Mouse (Mus musculus): ENCODE results near the gene Rpl19.

Gene Rpl19

DNA sequence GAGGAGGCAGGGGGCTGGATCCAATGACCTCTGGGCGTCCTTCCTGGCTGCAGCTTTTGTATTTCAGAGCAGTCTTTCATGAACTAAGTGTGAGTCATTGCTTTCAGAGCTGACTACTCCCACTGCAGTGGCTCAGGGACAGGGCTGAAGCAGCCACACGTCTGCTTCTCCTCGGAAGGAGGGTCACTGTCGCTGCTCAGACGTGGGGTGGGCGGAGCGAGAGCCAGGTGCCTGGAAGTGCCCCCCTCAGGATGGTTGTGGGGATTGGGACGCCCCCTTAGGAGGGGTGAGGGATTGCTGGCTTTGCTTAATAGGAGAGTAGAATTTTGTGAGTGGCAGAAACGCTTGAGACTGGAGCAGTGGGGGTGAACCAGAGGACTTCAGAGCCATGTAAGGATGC is 31.0 kb downstream of the Rpl19 start:
- peak; percentile 23 for DNase-seq

DNA sequence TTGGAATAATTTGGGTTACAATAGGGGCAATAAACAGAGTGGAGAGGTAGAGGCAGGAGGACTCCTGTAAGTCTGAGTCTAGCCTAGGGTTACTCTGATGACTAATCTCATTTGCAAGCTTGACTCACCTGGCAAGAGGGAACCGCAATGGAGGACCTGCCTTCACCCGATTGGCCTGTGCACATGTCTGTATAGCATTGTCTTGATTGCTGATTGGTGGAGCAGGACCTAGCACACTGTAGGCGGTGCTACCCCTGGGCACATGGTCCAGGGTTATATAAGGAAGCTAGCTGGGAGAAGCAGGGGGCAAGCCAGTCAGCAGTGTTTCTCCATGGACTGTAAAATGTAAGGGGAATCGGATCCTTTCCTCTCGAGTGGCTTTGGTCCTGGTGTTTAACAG is 31.5 kb downstream of the Rpl19 start:
- DNase-seq: peak; percentile 39

DNA sequence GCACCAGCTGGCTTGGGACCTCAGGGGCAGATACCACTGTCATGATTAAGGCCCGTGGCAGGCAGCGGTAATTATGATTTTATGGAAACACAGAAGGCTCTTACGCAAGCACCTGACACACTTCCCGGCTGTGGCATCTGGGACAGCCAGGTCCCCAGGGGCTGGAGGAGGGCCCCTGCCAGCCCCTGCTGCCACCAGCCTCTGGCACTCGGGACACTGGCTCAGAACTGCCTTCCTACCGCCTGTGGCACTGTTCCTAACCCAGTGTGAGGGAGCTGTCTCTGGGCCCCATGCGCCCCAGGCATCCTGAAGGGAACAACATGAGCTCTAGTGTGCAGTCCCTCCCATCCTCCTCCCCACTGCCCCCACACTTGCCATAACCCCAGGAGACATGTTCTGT is 33.2 kb downstream of the Rpl19 start:
- DNase-seq: no peak

DNA sequence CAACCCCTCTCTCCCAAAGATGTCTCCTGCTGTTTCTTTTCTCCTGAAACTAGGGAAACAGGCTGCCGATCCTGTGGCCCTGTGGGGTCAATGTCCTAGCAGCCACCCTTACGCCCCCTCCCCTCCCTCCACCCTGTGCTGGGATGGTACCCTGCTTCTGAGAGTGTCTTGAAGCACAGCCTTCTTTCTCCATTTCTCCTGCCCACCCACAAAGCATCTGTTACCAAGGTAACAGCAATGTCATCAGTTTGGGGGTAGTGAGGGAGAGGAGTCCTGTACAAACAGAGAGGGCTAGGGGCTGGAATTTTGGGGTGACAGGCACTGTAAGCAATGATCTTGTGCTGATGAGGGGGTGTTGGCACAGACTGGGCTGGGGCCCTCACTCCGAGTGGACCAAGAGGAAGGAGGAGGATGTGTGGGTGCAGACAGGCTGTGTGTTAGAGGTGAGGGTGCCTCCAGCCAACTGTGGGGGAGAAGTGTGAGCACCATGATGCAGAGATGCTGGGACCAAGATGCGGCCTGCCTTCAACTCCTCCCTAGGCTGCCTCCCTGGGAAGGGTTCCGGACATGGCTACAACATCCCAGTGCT is 33.7 kb downstream of the Rpl19 start:
- no peak for DNase-seq

DNA sequence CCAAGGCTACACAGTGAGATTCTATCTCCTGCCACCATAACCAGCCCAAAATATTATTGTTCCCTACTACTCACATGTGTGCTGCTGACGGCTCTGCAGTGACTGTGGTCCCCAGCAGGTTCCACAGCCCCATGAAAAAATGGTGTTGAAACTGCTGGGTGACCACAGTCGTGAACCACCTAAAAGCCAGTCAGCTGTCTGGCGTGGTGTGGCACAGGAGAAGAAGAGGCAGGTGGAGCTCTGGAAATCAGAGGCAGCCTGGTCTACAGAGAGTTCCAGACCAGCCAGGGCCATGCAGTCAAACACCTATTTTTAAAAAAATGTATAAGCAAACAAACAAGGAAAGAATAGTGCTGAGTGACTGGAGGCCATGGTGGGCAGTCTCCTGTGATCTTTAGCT is 34.9 kb downstream of the Rpl19 start:
- DNase-seq: no peak

DNA sequence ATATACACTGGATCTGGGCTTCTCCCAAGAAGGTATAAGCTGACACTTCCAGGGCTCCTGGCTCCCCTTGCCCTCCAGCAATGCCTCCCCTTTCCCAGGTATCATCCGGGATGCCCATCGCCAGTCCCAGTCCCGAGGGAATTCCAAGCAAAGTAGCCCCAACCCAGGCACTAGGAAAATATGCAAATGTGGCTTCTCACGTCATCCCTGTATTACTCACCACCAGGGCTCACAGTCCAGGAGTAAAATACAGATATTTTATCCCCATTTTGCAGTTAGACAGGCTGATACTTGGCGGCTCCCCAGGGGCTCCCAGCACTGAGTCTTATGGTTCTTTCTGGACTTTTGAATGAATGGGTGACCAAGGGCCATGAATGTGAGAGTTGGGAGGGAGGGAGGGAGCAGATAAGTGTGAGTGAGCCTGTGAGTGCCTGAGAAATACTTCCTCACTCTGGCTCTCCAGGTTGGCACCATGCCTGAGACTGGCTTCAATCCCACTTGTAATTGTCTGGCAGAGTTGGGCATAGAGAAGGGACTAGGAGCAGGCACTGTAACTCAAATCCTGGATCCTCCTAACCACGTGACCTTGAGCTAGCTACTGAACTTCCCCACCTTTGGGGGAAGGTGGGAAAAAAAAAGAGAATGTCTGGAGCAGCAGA is 35.5 kb downstream of the Rpl19 start:
- DNase-seq: no peak

DNA sequence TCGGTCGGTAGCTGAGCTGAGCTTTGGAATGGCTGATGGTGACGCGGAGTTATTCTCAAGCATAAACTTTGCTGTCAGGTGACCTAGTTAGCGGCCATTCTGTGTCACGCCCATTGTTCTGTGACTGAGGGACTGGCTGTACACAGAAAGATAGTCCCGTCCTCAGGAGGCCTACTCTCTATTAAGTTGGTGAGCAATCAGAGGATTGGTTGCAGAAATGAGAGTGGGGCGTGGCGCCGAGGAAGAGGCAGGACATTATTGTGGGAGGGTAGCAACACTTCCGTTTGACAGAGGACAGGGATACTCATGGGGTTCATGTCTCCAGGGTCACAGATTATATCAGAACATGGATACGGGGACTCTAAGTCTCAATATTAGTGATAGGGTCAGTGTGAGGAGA is 39.7 kb downstream of the Rpl19 start:
- DNase-seq: no peak

DNA sequence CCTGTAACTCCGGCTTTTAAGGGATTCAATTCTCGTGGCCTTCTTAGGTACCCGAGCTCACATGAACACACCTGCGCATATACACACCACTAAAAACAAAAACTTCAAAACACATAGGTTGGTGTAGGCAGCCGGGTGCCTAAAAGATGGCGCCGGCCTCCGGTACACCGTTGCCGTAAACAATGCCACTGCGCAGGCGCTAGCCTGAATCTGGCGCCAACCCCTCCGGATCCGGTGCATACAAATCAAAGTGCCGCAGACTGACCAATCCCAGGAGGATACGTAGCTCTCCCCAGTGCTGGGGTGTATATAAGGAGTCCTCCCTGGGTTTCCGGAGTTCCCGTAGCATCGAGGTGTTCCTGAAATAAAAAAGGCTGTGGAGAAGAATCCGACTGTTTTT is 40.7 kb downstream of the Rpl19 start:
- DNase-seq: no peak

DNA sequence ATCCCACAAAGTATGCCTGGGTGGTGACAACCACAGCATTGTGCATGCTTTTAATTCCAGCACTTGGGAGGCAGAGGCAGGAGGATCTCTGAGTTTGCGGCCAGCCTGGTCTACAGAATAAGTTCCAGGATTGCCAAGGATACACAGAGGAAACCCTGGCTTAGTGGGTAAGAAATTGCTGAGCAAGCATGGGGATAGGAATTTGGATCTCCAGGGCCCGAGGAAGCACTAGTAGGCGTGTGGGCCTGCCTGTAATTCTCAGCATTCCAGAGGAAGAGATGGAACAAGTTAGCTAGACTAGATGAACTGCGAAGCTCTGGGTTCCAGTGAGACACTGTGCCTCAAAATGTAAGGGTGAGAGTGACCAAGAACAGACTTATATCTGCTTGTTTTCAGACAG is 46.9 kb downstream of the Rpl19 start:
- no peak for DNase-seq

DNA sequence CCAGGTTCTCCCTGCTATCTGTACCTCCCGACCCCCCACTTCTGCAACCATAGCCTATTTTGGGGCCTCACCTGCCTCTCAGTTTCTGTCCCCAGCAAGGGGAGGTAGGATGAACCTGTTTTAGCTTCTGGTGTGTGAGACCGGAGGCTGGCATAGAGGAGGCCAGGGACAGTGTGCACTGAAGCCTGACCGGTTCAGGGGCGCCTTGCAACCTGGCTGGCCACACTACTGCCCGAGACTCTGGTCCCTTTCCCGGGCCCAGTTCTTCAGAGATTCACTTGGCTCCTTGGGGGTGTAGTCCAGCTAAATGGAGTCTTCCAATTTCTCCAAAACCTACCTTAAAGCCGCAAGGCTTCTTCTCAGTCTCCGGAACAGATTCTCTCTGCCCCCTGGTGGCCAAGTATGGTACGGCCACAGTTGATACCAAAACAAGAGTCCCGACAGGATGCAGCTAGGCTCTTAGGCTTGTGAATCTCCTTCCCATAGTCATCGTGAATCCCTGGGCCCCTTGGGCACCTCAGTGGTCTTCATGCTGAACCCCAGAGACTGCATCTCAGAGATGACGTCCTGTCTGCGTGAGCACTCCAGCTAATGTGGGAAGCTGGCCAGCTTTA is 48.8 kb downstream of the Rpl19 start:
- DNase-seq: peak; percentile 94

DNA sequence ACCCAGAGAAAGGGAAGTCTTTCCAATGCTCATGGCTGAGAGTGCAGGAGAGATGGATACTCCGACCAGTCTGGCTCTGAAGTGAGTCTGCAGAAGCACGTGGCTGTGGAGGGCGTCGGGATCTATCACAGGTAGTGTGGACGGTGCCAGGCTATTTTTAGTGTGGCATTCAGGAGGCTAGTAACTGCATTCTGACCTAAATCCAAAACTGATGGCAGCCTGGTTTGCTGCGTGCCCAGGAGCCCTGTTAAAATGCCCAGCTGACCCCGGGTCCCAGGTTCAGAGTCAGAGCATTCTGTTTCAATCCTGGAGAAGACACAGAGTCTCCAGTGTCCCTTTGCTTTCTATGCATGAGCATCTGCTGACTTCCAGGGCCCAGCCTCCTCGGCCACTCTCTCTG is 50.6 kb downstream of the Rpl19 start:
- DNase-seq: no peak

All from thymus, postnatal 4 days (tissue).